Mouse (Mus musculus) liver, adult (tissue): Measurements from ENCODE around the gene Gm17018.

Experiments
- GATA4 ChIP-seq: IDR thresholded peaks from 2 replicates; pipeline ENCODE4 v1.6.1; 2014; ENCODE audit warnings: mild to moderate bottlenecking, low read length; ENCODE audit not compliant: insufficient replicate concordance

Gene Gm17018

DNA sequence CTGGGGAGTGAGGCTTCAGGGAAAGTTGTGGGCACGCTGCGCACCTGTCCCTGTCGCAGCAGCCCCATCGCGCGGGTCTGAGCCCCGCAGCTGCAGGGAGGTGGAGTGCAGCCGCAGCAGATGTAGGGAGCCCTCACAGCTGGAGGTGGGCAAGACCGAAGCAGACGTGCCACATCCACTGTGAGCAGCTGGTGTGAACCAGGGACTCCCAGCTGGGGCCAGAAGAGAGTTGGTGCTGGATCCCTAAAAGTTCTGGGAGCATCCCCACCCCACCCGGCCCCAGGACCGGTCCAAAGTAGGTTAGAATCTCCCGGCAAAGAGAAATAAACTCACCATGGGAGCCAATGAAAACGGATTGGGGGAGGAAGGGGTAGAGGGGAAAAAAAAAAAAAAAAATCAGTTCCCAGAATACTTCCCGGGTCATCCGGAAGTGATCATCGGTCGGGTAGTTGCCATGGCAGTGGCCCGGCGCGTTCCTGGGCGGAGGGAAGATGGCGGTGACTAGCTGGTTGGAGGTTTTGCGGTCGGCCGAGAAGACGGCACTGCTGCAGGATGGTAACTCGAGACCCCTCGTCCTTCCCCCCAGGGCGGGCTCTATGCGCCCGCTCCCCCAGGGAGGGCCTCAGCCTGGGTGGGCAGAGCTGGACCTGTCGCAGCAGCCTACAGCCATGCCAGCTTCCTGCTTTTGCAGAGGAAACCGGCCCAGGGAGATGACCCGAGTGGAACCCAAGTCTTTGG, at the start of gene Gm17018, which contains the start of gene Poll:
Gene Gm17018, plus strand, starts transcription at position 463 of the 738 bp plus-strand sequence.
Gene Poll, minus strand, starts transcription at position 379 of the 738 bp plus-strand sequence.
- no peak for TF ChIP-seq GATA4

DNA sequence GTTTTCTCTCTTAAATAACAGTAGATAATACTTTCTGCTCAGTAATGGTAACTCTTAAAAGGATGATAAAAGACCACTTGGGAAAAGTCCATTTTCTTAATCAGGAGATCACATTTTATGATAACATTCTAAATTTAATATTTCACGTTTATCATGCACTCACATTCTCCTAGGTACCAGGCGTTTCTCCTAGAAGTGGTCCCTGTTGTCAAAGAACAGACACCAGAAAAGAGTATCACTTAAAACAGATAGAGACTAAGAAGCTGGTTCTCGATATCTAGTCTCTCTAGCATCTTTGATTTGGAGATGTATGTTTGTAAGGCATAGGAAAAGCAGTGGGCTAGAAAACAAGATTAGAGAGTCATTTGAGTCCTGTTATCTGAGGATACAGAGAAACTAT, 49.7 kb upstream of the Gm17018 start:
- no peak for TF ChIP-seq GATA4

DNA sequence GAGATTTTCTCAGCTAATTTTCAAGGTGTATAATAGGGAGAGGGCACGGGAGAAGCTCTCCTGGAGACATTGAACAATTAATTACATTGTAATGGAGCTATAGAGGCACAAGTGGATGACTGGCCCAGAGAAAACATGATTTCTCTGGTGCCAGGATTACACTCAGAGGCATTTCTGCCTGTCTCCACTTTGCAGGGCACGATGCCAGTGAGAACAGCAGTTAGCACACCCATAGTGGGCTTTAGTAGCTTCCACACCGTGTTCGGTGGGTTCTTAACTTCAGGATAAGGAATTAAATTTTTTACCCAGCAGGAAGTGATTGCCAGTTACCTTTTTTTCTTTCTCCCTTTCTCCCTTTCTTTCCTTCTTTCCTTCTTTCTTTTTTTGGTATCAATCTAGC, 49.0 kb upstream of the Gm17018 start:
- TF ChIP-seq GATA4 = no peak

DNA sequence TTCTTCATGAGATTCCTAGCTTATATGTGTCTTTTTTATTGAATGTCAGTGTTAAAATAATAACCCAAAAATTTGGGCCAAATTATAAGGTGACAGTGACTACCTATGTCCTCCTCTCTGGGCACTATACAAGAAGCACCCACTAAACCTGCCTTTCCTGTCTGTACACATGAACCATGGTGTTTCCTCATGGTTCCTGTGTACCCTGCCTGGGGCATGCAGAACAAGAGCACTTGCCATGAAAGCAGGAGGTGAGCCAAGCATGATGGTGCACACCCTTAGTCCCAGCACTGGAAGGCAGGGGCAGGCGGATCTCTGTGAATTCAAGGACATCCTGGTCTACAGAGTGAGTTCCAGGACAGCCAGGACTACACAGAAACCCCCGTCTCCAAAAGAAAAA, 45.1 kb upstream of the Gm17018 start:
- no peak for TF ChIP-seq GATA4

DNA sequence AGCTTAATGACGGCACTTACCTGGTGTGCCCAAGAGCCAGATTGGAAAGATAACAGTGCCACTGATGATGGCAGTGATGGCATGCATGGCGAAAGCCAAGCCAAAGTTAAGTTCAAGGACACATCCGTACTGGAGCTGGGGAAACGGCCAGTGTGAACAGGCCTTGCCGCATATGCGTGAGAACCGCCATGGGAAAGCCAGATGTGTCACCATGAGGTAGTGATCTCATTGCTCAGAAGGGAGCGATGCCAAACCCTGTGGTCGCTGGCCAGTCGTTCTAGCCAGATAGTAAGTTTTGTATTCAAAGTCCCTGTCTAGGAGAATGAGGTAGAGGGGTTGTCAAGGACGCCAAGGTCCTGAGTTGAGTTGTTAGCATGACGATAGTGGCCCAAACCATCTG, 44.2 kb upstream of the Gm17018 start:
- no peak for TF ChIP-seq GATA4

DNA sequence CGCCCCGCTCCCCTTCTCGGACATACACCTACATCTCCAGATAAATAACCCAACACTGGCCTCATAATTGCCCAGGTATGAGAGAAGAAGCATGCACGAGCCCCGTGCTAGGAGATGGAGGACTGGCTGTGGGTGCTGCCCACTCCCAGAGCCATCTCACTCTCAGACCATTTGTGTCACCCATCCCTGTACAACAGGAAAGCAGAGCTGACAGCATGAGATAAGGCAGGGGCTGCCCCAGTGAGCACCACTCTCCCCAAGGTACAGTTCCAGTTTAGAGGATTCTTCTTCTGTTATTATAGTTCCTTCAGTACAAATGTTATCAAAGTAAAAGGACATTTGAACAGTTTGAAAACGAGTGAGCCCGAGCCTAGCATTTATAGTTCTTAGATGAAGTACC, 33.0 kb upstream of the Gm17018 start:
- TF ChIP-seq GATA4 = no peak

DNA sequence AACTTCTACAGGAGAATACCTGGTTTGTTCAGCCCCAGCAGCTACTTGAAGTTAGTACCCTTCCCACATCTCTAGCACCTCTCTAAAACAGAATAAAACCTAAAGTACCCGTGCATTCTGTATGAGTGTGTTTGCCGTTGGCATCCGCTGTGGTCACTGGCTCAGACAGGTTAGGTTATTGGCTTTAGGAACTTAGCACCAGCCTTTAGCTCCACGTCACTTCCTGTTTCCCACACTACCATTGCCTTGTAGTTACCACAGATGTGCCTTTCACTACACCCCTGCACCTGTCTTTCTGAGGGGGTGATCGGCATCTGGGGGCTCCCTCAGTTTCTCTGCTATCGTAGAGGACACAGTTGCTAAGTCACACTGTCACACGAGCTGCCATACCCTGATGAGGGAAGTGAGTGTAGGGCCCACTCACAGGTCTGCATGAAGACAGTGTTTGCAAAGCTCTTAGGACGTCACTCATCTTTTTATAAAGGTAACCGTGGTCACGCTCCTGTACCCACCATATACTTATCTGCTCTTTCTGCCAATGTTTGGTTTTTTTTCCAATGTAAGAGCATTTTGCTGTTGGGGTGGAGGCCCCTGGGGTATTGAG, 32.4 kb upstream of the Gm17018 start:
- TF ChIP-seq GATA4 = no peak

DNA sequence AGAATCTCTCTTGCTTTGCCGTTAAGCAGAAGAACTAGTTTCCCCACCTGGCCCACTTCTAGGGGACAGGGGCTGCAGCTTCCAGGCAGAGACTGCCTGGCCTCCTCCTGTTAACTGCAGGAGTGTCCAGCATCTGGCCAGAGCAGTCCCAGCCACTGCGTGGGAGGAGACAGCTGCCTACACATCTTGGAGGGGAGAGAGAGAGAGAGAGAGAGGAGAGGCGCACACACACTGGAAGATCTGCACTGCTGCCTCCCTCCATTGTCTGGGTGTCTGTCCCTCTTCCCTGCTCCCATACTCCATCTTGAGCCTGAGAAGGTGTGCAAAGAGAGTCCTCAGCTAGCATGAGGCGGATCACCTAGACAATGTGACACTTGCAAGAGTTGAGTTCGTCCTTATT, 31.1 kb upstream of the Gm17018 start:
- no peak for TF ChIP-seq GATA4

DNA sequence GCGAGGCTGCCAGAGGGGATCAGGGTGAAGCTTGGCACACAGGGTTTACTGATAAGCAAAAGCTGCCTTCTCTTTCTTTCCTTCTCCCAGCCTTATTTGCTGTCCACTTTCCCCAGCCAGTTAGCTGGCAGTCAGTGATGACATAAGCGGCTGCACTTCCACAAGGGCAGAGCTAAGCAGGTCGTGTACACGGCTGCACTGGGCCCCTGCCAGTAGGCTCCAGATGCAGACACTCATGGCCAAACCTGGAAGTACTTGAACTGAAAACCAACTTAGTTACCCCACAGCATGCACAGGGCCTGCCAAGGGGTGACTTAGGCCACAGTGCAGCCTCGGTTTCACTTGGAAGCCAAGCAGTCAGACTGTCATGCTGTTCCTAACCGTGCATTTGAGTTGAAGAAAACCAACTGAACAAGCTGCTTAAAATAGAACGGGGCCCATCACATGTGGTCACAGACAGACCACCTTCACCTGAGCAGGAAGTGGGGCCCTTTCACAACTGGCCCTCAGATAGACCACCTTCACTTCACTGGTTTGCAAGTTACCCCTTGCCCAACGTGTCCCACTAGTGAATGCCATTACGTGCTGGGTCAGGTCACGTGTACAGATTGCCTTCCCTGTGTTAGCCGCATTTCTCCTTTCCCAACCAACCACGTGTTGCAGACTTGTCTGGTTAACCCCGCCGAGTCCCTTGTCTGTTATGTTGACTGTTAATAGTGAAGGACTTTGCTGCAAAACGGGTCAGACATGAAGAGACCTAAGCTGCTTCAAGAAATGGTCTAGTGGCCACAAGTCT, 30.0 kb upstream of the Gm17018 start:
- TF ChIP-seq GATA4 = no peak

DNA sequence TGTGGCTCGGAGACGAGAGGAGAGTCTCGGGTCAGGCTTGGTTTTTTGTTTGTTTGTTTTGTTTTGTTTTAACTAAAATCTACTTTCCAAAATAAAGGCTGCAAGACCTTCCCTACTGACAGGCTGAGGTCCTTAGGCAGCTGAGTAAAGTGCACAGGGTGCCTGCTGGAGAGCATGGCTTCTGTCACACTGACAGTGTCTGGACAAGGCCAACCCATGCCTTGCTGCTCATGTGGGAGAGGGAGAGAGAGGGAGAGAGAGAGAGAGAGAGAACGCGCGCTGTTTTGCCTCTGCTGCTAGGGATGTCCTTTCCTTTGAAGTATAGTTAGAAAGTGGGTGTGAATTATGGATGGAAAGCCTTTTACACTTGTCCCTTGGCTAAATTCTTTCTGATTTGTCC, 28.9 kb upstream of the Gm17018 start:
- no peak for TF ChIP-seq GATA4

DNA sequence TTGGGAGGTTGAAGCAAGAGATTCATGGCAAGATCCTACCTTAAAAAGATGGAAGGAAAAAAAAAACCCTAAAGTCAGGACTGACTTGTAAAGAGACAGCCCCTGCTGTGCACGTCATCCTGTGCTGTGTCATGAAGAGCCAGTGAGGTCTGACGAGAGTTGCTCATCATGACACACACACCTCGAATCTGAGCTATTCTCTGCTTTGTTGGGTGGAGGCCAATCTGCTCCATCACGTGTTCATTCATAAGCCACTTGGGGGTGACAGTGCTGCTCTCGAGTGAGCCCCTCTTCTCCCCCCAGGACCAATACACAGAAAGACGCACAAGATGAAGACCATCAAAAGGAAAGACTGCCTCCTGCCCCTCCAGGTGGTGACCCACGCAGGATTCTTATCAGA, 26.8 kb upstream of the Gm17018 start:
- no peak for TF ChIP-seq GATA4

DNA sequence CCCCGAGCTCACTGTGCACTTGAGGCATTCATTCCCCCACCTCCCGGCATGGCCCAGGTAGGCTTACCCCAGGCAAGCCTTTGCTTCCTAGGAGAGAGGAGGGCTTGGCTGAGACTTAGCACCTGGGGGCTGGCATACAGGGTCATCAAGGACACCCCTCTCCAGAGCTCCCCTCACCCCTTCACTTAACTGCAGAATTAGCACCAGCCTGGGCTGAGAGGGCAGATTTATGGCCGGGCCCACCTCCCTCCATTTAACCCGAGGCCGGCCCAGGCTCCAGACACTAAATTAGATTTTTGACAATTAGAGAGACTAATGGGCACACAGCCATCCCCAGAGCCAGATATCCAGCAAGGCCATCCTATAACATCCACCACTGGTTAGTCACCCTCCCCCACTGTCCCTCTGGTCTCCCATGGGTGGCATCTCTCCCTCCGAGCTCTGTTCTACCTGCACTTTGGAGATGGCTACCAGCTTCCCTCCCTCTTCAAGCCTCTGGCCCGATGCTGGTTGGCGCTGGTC, 25.1 kb upstream of the Gm17018 start:
- TF ChIP-seq GATA4 = no peak

DNA sequence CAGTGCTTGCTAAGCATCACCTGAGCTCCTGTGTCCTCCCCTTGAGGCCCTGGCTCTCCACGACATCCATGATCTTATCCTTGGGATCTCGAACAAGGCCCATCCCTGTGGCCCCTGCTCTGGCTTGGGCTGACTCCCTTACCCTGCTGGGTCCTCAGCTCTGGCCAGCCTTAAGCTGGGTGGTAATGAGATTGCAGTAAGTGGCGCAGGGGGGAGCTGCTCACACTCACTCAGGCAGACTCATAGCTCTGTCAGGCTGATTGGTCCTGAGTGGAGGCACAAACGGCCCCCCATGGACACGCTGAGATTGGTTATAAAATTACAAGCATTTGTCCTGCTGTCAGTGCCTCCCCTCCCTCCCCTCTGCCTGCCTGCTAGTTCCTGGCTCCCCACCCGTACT, 24.5 kb upstream of the Gm17018 start:
- TF ChIP-seq GATA4 = no peak

DNA sequence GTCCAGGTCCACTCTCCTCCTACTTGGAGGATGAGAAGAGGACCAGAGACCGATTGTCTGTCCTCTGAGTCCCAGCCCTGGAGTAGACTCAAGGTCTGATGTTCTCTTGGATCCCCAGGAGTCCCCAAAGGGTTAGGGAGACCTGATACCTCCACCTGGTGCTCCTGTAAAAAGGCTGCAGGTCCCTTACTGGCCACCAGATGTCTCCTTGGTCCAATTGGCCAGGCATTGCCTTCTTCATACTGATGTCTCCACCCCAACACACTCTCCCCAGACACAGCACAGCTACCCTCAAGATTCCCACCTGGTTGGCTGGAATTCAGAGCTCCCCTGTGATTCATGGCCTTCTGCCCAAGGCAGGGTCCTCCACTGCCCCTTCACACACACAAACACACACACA, 22.9 kb upstream of the Gm17018 start:
- no peak for TF ChIP-seq GATA4

DNA sequence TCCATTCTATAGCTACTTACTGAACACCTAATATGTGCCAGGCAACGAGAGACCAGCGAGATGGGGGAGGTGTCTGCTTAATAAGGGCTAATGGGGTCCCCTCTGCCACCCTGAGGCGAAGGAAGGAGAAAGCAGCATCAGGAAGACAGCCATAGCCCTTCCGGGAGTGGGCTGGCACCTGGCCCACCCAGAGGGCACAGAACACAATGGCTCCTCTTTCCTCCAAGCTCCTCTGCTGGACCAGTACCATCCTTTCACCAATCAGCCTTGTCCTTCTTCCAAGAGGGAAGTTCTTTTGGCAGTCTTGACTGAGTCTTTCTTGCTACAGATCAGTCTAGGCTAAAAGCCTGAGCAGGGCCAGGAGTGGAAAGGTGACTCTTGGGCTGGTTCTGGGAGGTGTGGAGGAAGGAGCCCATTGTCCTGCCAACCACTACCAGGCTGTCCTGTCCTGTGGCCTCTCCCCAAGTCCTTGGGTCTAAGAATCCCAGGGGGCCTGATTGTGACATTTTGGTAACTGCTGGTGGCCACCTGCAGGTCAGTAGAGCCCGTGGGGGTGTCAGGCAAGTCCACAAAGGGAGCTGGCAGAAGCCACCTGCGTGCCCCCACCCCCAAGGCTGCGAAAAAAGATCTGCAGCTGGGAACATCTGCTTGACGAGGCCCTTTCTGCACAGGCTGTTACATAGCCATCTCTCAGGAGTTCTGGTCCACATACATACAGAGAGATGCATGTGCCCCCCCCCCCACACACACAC, 19.6 kb upstream of the Gm17018 start:
- no peak for TF ChIP-seq GATA4
